In genomic region chr8:85594983-85595382, GRCm38 (mm10) we compare ENCODE assay signal across 24 mouse cellular contexts. TPM values are rescaled to one million over a fixed set of nuclear protein-coding genes. Genes with fewer than 3 reads are reported as not detected.
DNase-seq lines count a peak whose midpoint lies in the region; ATAC-seq and TF ChIP-seq lines count a peak whose summit lies in the region.
"Had no signal": no experiment of that assay in that cellular context is flagged by ENCODE, and none has a peak within 500 bp of the region (broad histone marks: within the 10 kb centered on the region; RNA-seq: fewer than 3 reads in every experiment).

No protein-coding gene starts in this region.

- peak; percentile 87; the same call in 1 of the 2 replicates for TF ChIP-seq EP300 in ES-Bruce4 (IDR thresholded peaks at IDR 0.05; ENCODE audit: insufficient read depth, low read depth, low read length)

- H3K27ac ChIP-seq in limb, embryonic 15.5 days, result no peak overlapping the region
- no peak overlapping the region for H3K27ac ChIP-seq in limb, embryonic 10.5 days
- peak overlapping the region; percentile 91 for H3K27ac ChIP-seq in ES-Bruce4 (ENCODE audit: insufficient read depth, low read length)
- no peak overlapping the region for H3K27ac ChIP-seq in liver, embryonic 15.5 days (replicated peaks)
- H3K27ac ChIP-seq in hindbrain, embryonic 13.5 days, result no peak overlapping the region
- H3K27ac ChIP-seq: heart, adult 2 months; heart, embryonic 13.5 days; hindbrain, embryonic 10.5 days; limb, embryonic 13.5 days; midbrain, embryonic 10.5 days; neural tube, embryonic 12.5 days had no signal

- no peak overlapping the region for H3K9ac ChIP-seq in limb, embryonic 15.5 days
- 0 out of 2 replicates have a peak overlapping the region, but pooled peaks have one; percentile 6 for H3K9ac ChIP-seq in ES-Bruce4 (ENCODE audit: low read depth, poor library complexity, severe bottlenecking)
- H3K9ac ChIP-seq in liver, embryonic 15.5 days, result no peak overlapping the region
- no peak overlapping the region for H3K9ac ChIP-seq in hindbrain, embryonic 13.5 days
- H3K9ac ChIP-seq: forebrain, postnatal 0 days; heart, embryonic 13.5 days; limb, embryonic 13.5 days; neural tube, embryonic 12.5 days had no signal

- no peaks in the 10 kb centered on the region for H3K9me3 ChIP-seq in limb, embryonic 15.5 days
- H3K9me3 ChIP-seq in limb, embryonic 10.5 days (replicated peaks), result no peaks in the 10 kb centered on the region
- H3K9me3 ChIP-seq in ES-Bruce4 (replicated peaks; ENCODE audit: control insufficient read depth, insufficient read depth, low read length, poor library complexity, severe bottlenecking), result peaks cover under 1% of the 10 kb centered on the region; the same call in 1 of the 2 replicates
- no peaks in the 10 kb centered on the region for H3K9me3 ChIP-seq in liver, embryonic 15.5 days (replicated peaks)
- no peaks in the 10 kb centered on the region for H3K9me3 ChIP-seq in hindbrain, embryonic 13.5 days
- H3K9me3 ChIP-seq: G1E; heart, embryonic 13.5 days; hindbrain, embryonic 10.5 days; limb, embryonic 13.5 days; midbrain, embryonic 10.5 days; neural tube, embryonic 12.5 days had no signal

- no peak overlapping the region for H3K4me3 ChIP-seq in limb, embryonic 15.5 days
- H3K4me3 ChIP-seq in limb, embryonic 10.5 days, result no peak overlapping the region
- no peak overlapping the region for H3K4me3 ChIP-seq in ES-Bruce4 (ENCODE audit: low read depth, low read length)
- no peak overlapping the region for H3K4me3 ChIP-seq in liver, embryonic 15.5 days (replicated peaks)
- no peak overlapping the region for H3K4me3 ChIP-seq in hindbrain, embryonic 13.5 days
- H3K4me3 ChIP-seq: heart, adult 2 months; heart, embryonic 13.5 days; hindbrain, embryonic 10.5 days; limb, embryonic 13.5 days; midbrain, embryonic 10.5 days; myocyte; neural tube, embryonic 12.5 days had no signal

- no peak overlapping the region for H3K4me2 ChIP-seq in limb, embryonic 15.5 days
- no peak overlapping the region for H3K4me2 ChIP-seq in liver, embryonic 15.5 days
- no peak overlapping the region for H3K4me2 ChIP-seq in hindbrain, embryonic 13.5 days
- H3K4me2 ChIP-seq: limb, embryonic 13.5 days had no signal

- no peaks in the 10 kb centered on the region for H3K36me3 ChIP-seq in limb, embryonic 15.5 days
- H3K36me3 ChIP-seq in limb, embryonic 10.5 days, result no peaks in the 10 kb centered on the region
- no peaks in the 10 kb centered on the region for H3K36me3 ChIP-seq in ES-Bruce4 (ENCODE audit: control insufficient read depth, insufficient read depth, low read length, poor library complexity, severe bottlenecking)
- H3K36me3 ChIP-seq in liver, embryonic 15.5 days (replicated peaks), result no peaks in the 10 kb centered on the region
- no peaks in the 10 kb centered on the region for H3K36me3 ChIP-seq in hindbrain, embryonic 13.5 days
- H3K36me3 ChIP-seq: G1E; heart, embryonic 13.5 days; hindbrain, embryonic 10.5 days; limb, embryonic 13.5 days; midbrain, embryonic 10.5 days; neural tube, embryonic 12.5 days had no signal

- 0 out of 2 replicates have a peak, but pooled peaks cover 5% of the 10 kb centered on the region for H3K4me1 ChIP-seq in limb, embryonic 15.5 days
- peaks cover 12% of the 10 kb centered on the region; the same call in 1 of the 2 replicates for H3K4me1 ChIP-seq in limb, embryonic 10.5 days
- H3K4me1 ChIP-seq in ES-Bruce4 (ENCODE audit: control insufficient read depth, insufficient read depth, low read length), result peaks cover 13% of the 10 kb centered on the region
- H3K4me1 ChIP-seq in liver, embryonic 15.5 days (replicated peaks), result no peaks in the 10 kb centered on the region; the same call in 1 of the 2 replicates
- H3K4me1 ChIP-seq in hindbrain, embryonic 13.5 days (replicated peaks), result peaks cover 4% of the 10 kb centered on the region; the same call in 1 of the 2 replicates
- H3K4me1 ChIP-seq: neural tube, embryonic 12.5 days had no signal

- WGBS in limb, embryonic 15.5 days, result 59% methylated on average over 3 of the region's 3 CpGs
- 70% methylated on average over 3 of the region's 3 CpGs for WGBS in limb, embryonic 10.5 days
- WGBS in liver, embryonic 15.5 days (ENCODE audit: insufficient replicate concordance), result 40% methylated on average over 3 of the region's 3 CpGs
- WGBS in hindbrain, embryonic 13.5 days, result 49% methylated on average over 2 of the region's 3 CpGs

- no peak for TF ChIP-seq CTCF in ES-Bruce4 (IDR thresholded peaks at IDR 0.05; ENCODE audit: low read depth, low read length)

- no peak for DNase-seq in limb, embryonic 10.5 days (ENCODE audit: low spot score)
- DNase-seq in liver, result peak; percentile 8
- no peak for DNase-seq in spleen, postnatal 36 days (ENCODE audit: low spot score in 2 of 2)
- DNase-seq: B cell, adult 2 months; cerebellum, adult 11 months; cerebellum, adult 9-10 months; cerebellum, postnatal 36 days; right cerebral cortex, postnatal 4 days had no signal

- TF ChIP-seq POLR2A in ES-Bruce4 (IDR thresholded peaks at IDR 0.05; ENCODE audit: insufficient read depth, low read length), result no peak

- 0 out of 2 replicates have a peak, but pooled peaks have one; percentile 30 for ATAC-seq in limb, embryonic 15.5 days (ENCODE audit: insufficient number of reproducible peaks, low FRiP score, low TSS enrichment, low read depth)
- ATAC-seq in liver, embryonic 15.5 days (ENCODE audit: insufficient read depth), result peak; percentile 44; the same call in 1 of the 2 replicates
- ATAC-seq in hindbrain, embryonic 13.5 days (ENCODE audit: low FRiP score), result no peak
- ATAC-seq in CD4-positive, CD25-positive, alpha-beta regulatory T cell, adult 4 months, result no peak
- ATAC-seq: forebrain, postnatal 0 days; hindbrain, embryonic 16.5 days had no signal

- H3K27me3 ChIP-seq in limb, embryonic 15.5 days, result no peaks in the 10 kb centered on the region
- H3K27me3 ChIP-seq in limb, embryonic 10.5 days (ENCODE audit: low read depth, poor library complexity, severe bottlenecking), result no peaks in the 10 kb centered on the region
- H3K27me3 ChIP-seq in ES-Bruce4 (ENCODE audit: control insufficient read depth, insufficient read depth, low read length, poor library complexity, severe bottlenecking), result no peaks in the 10 kb centered on the region
- H3K27me3 ChIP-seq in liver, embryonic 15.5 days, result no peaks in the 10 kb centered on the region
- H3K27me3 ChIP-seq in hindbrain, embryonic 13.5 days, result no peaks in the 10 kb centered on the region
- H3K27me3 ChIP-seq: CH12.LX; heart, embryonic 13.5 days; limb, embryonic 13.5 days; neural tube, embryonic 12.5 days had no signal

RNA-seq across cellular contexts. Expression of gene Dnaja2, which starts 39.8 kb away (rescaled TPM):
- polyA plus RNA-seq in limb, embryonic 15.5 days (2015; fragmentation: Nextera tagmentation; extraction: Ambion mirVana), result 135 and 148 TPM in 2 replicates
- polyA plus RNA-seq in limb, embryonic 10.5 days (2016; fragmentation: Nextera tagmentation; extraction: Ambion mirVana), result 193 and 220 TPM in 2 replicates
- polyA plus RNA-seq in ES-Bruce4 (2011; ENCODE audit: insufficient read depth, insufficient read length, low read depth, missing spikeins), result 221 and 234 TPM in 2 replicates
- 62.3 and 67.5 TPM in 2 replicates for polyA plus RNA-seq in liver, embryonic 15.5 days (2015; fragmentation: Nextera tagmentation; extraction: Ambion mirVana)
- polyA plus RNA-seq in hindbrain, embryonic 13.5 days (2015; fragmentation: Nextera tagmentation; extraction: Ambion mirVana), result 168 and 172 TPM in 2 replicates
- polyA plus RNA-seq in CD4-positive, CD25-positive, alpha-beta regulatory T cell, adult 4 months (2017; shearing (Covaris generic)), result 100 to 1,000 TPM; 148 to 158 TPM

Comparison
In these comparisons a context has a peak if more than half of its experiments do, and no peak if none do; other contexts are left out.
1. ATAC-seq: peak in limb, embryonic 15.5 days (single experiment) and liver, embryonic 15.5 days (single experiment); none in hindbrain, embryonic 13.5 days (single experiment) and CD4-positive, CD25-positive, alpha-beta regulatory T cell, adult 4 months (single experiment).